Mouse (Mus musculus) CH12.LX (cell line): Measurements from ENCODE around the gene Rap1b. TPM values are rescaled to one million over a fixed set of nuclear protein-coding genes. Genes with fewer than 3 reads are reported as not detected.

Experiments
- DNase-seq: peaks from one replicate; pipeline ENCODE4 v3.0.0-alpha.2; 2013; ENCODE audit errors: extremely low read depth
- H3K27ac ChIP-seq: 2 replicates; pipeline ENCODE4 v1.5.1; 2012; ENCODE audit warnings: low read depth, mild to moderate bottlenecking, control low read depth, moderate library complexity; ENCODE audit not compliant: insufficient read depth
- H3K27me3 ChIP-seq: replicated peaks from 2 replicates; pipeline ENCODE3; 2012; ENCODE audit warnings: inconsistent platforms
- H3K36me3 ChIP-seq, 2 experiments: replicated peaks in 1 of 2; 2 replicates each; pipeline versions ENCODE3 to v1.6.1; 2012; ENCODE audit warnings: inconsistent platforms in 1 of 2, low read length in 1 of 2, mild to moderate bottlenecking in 1 of 2, mixed read lengths in 1 of 2, moderate library complexity in 1 of 2; ENCODE audit not compliant: control insufficient read depth in 1 of 2, insufficient read depth in 1 of 2
- H3K4me1 ChIP-seq, 2 experiments: 2 replicates each; pipeline ENCODE4 v1.6.1; 2012; ENCODE audit warnings: inconsistent platforms in 1 of 2, moderate library complexity in 1 of 2; ENCODE audit not compliant: insufficient read depth in 2 of 2, control insufficient read depth in 1 of 2
- H3K4me2 ChIP-seq: 2 replicates; pipeline ENCODE4 v1.6.1; 2012; ENCODE audit warnings: low read depth, mild to moderate bottlenecking, control low read depth; ENCODE audit not compliant: poor library complexity, insufficient read depth, severe bottlenecking
- H3K4me3 ChIP-seq, 3 experiments: fragments of 150-350 bp in 1 of 3; sonication (generic) in 1 of 3; replicated peaks in 1 of 3; 2 replicates each; pipeline versions ENCODE3 to v1.5.1; 2011 to 2012; ENCODE audit warnings: low read depth in 2 of 3, low read length in 2 of 3, mild to moderate bottlenecking in 2 of 3, moderate library complexity in 2 of 3, control low read depth in 1 of 3, improper control_type of control experiment in 1 of 3, inconsistent platforms in 1 of 3, mixed read lengths in 1 of 3; ENCODE audit not compliant: poor library complexity in 1 of 3
- H3K79me2 ChIP-seq: replicated peaks from 2 replicates; pipeline ENCODE4 v1.6.1; 2012; ENCODE audit warnings: mild to moderate bottlenecking, moderate library complexity; ENCODE audit not compliant: control insufficient read depth, poor library complexity, insufficient read depth, severe bottlenecking; ENCODE audit errors: extremely low read depth
- H3K9ac ChIP-seq: 2 replicates; pipeline ENCODE4 v1.6.1; 2012; ENCODE audit warnings: low read depth, mild to moderate bottlenecking, control low read depth, moderate library complexity; ENCODE audit not compliant: insufficient read depth
- H3K9me3 ChIP-seq: replicated peaks from 2 replicates; pipeline ENCODE3; 2012; ENCODE audit warnings: low read length, inconsistent platforms, mixed read lengths
- BHLHE40 ChIP-seq: IDR thresholded peaks from 2 replicates; pipeline ENCODE4 v1.6.1; 2011; ENCODE audit warnings: mild to moderate bottlenecking, low read depth, low read length, improper control_type of control experiment
- CHD2 ChIP-seq: IDR thresholded peaks from 2 replicates; pipeline ENCODE4 v1.6.1; 2011; ENCODE audit warnings: low read length, improper control_type of control experiment
- CTCF ChIP-seq, 2 experiments: IDR thresholded peaks in 1 of 2; conservative IDR thresholded peaks in 1 of 2; 2 replicates each; pipeline ENCODE4 v1.5.1; 2011 to 2012; ENCODE audit warnings: low read depth in 2 of 2, low read length in 2 of 2, improper control_type of control experiment in 1 of 2, inconsistent platforms in 1 of 2, mild to moderate bottlenecking in 1 of 2, moderate library complexity in 1 of 2
- E2F4 ChIP-seq: IDR thresholded peaks from 2 replicates; pipeline ENCODE4 v1.6.1; 2011; ENCODE audit warnings: low read depth, low read length, improper control_type of control experiment; ENCODE audit not compliant: insufficient replicate concordance
- ELF1 ChIP-seq: IDR thresholded peaks from 2 replicates; pipeline ENCODE4 v1.6.1; 2014; ENCODE audit warnings: low read depth, mild to moderate bottlenecking, inconsistent platforms, low read length, improper control_type of control experiment
- EP300 ChIP-seq: IDR thresholded peaks from 2 replicates; pipeline ENCODE4 v1.6.1; 2011; ENCODE audit warnings: low read length, improper control_type of control experiment
- GABPA ChIP-seq: IDR thresholded peaks from 2 replicates; pipeline ENCODE4 v1.6.1; 2012; ENCODE audit warnings: low read depth, low read length, improper control_type of control experiment, inconsistent platforms; ENCODE audit not compliant: insufficient replicate concordance
- IRF4 ChIP-seq: IDR thresholded peaks from 2 replicates; pipeline ENCODE4 v1.6.1; 2014; ENCODE audit warnings: low read depth, mild to moderate bottlenecking, inconsistent platforms, low read length, improper control_type of control experiment
- JUND ChIP-seq: conservative IDR thresholded peaks from 2 replicates; pipeline ENCODE4 v1.6.1; 2011; ENCODE audit warnings: low read depth, low read length, improper control_type of control experiment
- KAT2A ChIP-seq: IDR thresholded peaks from 2 replicates; pipeline ENCODE4 v1.6.1; 2012; ENCODE audit warnings: low read length, improper control_type of control experiment, inconsistent platforms; ENCODE audit not compliant: insufficient replicate concordance
- MAFK ChIP-seq: IDR thresholded peaks from 2 replicates; pipeline ENCODE4 v1.6.1; 2011; ENCODE audit warnings: low read length, improper control_type of control experiment; ENCODE audit not compliant: insufficient replicate concordance
- MAX ChIP-seq: IDR thresholded peaks from 2 replicates; pipeline ENCODE4 v1.6.1; 2011; ENCODE audit warnings: low read length, improper control_type of control experiment
- MAZ ChIP-seq: IDR thresholded peaks from 2 replicates; pipeline ENCODE4 v1.6.1; 2012; ENCODE audit warnings: low read depth, mild to moderate bottlenecking, inconsistent platforms, low read length, improper control_type of control experiment, moderate library complexity
- MXI1 ChIP-seq: IDR thresholded peaks from 2 replicates; pipeline ENCODE4 v1.6.1; 2011; ENCODE audit warnings: mild to moderate bottlenecking, low read depth, low read length, improper control_type of control experiment
- NRF1 ChIP-seq: IDR thresholded peaks from 2 replicates; pipeline ENCODE4 v1.6.1; 2014; ENCODE audit warnings: low read depth, mild to moderate bottlenecking, inconsistent platforms, low read length, improper control_type of control experiment, moderate library complexity
- PAX5 ChIP-seq: IDR thresholded peaks from 2 replicates; pipeline ENCODE4 v1.6.1; 2012; ENCODE audit warnings: low read length, inconsistent platforms, mixed read lengths
- POLR2AphosphoS2 ChIP-seq: IDR thresholded peaks from 2 replicates; pipeline ENCODE4 v1.6.1; 2011; ENCODE audit warnings: low read depth, low read length, improper control_type of control experiment
- RAD21 ChIP-seq: IDR thresholded peaks from 2 replicates; pipeline ENCODE4 v1.6.1; 2011; ENCODE audit warnings: low read depth, mild to moderate bottlenecking, low read length, improper control_type of control experiment, moderate library complexity
- RCOR1 ChIP-seq: conservative IDR thresholded peaks from 2 replicates; pipeline ENCODE4 v1.6.1; 2012; ENCODE audit warnings: low read depth, mild to moderate bottlenecking, inconsistent platforms, low read length, improper control_type of control experiment
- SIN3A ChIP-seq: IDR thresholded peaks from 2 replicates; pipeline ENCODE4 v1.6.1; 2012; ENCODE audit warnings: low read length, improper control_type of control experiment, inconsistent platforms
- TBP ChIP-seq: conservative IDR thresholded peaks from 2 replicates; pipeline ENCODE4 v1.6.1; 2011; ENCODE audit warnings: low read depth, low read length, improper control_type of control experiment
- UBTF ChIP-seq: IDR thresholded peaks from 2 replicates; pipeline ENCODE4 v1.6.1; 2012; ENCODE audit warnings: low read depth, mild to moderate bottlenecking, inconsistent platforms, low read length, improper control_type of control experiment, moderate library complexity
- USF1 ChIP-seq: IDR thresholded peaks from 2 replicates; pipeline ENCODE4 v1.6.1; 2014; ENCODE audit warnings: low read depth, mild to moderate bottlenecking, inconsistent platforms, low read length, improper control_type of control experiment
- USF2 ChIP-seq: conservative IDR thresholded peaks from 2 replicates; pipeline ENCODE4 v1.6.1; 2011; ENCODE audit warnings: low read depth, low read length, improper control_type of control experiment
- ZKSCAN1 ChIP-seq: IDR thresholded peaks from 2 replicates; pipeline ENCODE4 v1.6.1; 2012; ENCODE audit warnings: low read depth, inconsistent platforms, low read length, improper control_type of control experiment, borderline replicate concordance
- ZMIZ1 ChIP-seq: IDR thresholded peaks from 2 replicates; pipeline ENCODE4 v1.6.1; 2012; ENCODE audit warnings: low read depth, mild to moderate bottlenecking, inconsistent platforms, low read length, improper control_type of control experiment
- ZNF384 ChIP-seq: IDR thresholded peaks from 2 replicates; pipeline ENCODE4 v1.6.1; 2012; ENCODE audit warnings: low read depth, low read length, improper control_type of control experiment, inconsistent platforms
- dilution Hi-C: fragments of 300-500 bp; cut with MboI; formaldehyde crosslinking; loops from 2 replicates; pipeline ENCODE4 v1.14.3; 2020; ENCODE audit warnings: low sequenced_read_pairs; ENCODE audit not compliant: extremely low pct_unique_long_range_greater_than_20kb, extremely low pct_ligation_motif_present
- in situ Hi-C: fragments of 300-500 bp; cut with MboI; formaldehyde crosslinking; loops from 3 replicates; pipeline ENCODE4 v1.14.3; 2019; ENCODE audit warnings: low sequenced_read_pairs, low pct_ligation_motif_present, low pct_unique_long_range_greater_than_20kb, mixed read lengths
- polyA plus RNA-seq: library from polyadenylated mRNA; unstranded; fragments of >175 nt; gene quantifications from 2 replicates; pipeline ENCODE4 v1.2.1, GENCODE M21; 2012; ENCODE audit warnings: low read depth; ENCODE audit not compliant: insufficient read length
- total RNA-seq, 2 experiments: library from RNA; depleted of rRNA; stranded (reverse); fragments of 300-350 nt in 1 of 2; fragments of >200 nt in 1 of 2; gene quantifications; 2 replicates each; pipeline ENCODE4 v1.2.3; 2012 to 2014

The Rap1b gene
- total and polyA plus RNA-seq, 3 experiments, result 37.0 to 214 (median 205) TPM

DNA sequence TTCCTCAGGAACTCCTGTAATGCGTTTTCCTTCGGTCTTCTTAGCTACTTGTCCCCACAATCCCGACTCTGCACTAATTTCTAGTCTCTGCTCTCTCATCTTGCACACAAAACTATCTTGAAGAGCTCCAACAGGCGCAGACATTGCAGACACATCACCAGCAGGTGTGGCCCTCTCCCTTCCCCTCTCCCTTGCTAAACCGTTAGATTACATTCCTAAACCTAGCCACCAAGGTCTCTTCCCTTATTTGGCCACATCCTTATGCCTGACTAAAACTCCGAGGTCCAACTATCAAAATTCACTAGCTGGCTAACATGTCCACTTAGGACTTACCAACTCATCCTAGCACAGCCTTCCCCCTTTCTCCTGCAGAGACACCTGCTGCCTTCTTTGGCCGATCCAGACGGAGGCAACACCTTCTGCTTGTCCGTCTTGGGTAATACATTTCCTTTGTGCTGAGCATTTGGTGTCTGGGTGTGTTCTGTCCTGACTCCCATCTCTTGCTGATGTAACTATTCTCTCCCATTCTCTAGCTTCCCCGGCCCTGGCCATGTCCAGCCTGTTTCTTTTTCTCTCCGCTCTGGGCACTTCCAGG lies 52.3 kb downstream of the Rap1b start:
- Histone ChIP-seq H3K79me2 (peaks cover 26% of the 10 kb centered on the region), H3K27me3 (no peaks in the 10 kb centered on the region), H3K9me3 (peaks cover 2% of the 10 kb centered on the region), H3K4me2 (peak overlapping the region; percentile 45), H3K9ac (peak overlapping the region; percentile 56), H3K4me3 (peak overlapping the region in 1 of 3 experiments; percentile 97), H3K4me1 (peaks cover 2 to 31% of the 10 kb centered on the region in 2 experiments; a peak in 3 of 4 replicates), H3K27ac (no peak overlapping the region), H3K36me3 (peaks cover 0 to 14% of the 10 kb centered on the region in 2 experiments)
- dilution Hi-C loops, result no loop called here
- TF ChIP-seq POLR2AphosphoS2, result no peak
- no peak for TF ChIP-seq RCOR1
- TF ChIP-seq RAD21, result no peak; the same call in 1 of the 2 replicates
- TF ChIP-seq NRF1, result no peak
- TF ChIP-seq USF1, result no peak
- no peak for TF ChIP-seq EP300
- no peak for TF ChIP-seq CHD2
- no peak for TF ChIP-seq USF2
- TF ChIP-seq BHLHE40, result no peak
- no peak for TF ChIP-seq IRF4
- TF ChIP-seq TBP, result no peak
- TF ChIP-seq MXI1, result no peak
- TF ChIP-seq UBTF, result no peak
- TF ChIP-seq JUND, result no peak
- no peak for TF ChIP-seq CTCF (conservative IDR thresholded peaks at IDR 0.05 in 1 of 2, IDR thresholded peaks at IDR 0.05 in 1 of 2; ENCODE audit: low read depth in 2 of 2, low read length in 2 of 2)
- TF ChIP-seq ZKSCAN1, result no peak
- TF ChIP-seq MAFK, result no peak
- TF ChIP-seq MAX, result no peak
- DNase-seq, result no peak
- in situ Hi-C loops, result no loop called here

DNA sequence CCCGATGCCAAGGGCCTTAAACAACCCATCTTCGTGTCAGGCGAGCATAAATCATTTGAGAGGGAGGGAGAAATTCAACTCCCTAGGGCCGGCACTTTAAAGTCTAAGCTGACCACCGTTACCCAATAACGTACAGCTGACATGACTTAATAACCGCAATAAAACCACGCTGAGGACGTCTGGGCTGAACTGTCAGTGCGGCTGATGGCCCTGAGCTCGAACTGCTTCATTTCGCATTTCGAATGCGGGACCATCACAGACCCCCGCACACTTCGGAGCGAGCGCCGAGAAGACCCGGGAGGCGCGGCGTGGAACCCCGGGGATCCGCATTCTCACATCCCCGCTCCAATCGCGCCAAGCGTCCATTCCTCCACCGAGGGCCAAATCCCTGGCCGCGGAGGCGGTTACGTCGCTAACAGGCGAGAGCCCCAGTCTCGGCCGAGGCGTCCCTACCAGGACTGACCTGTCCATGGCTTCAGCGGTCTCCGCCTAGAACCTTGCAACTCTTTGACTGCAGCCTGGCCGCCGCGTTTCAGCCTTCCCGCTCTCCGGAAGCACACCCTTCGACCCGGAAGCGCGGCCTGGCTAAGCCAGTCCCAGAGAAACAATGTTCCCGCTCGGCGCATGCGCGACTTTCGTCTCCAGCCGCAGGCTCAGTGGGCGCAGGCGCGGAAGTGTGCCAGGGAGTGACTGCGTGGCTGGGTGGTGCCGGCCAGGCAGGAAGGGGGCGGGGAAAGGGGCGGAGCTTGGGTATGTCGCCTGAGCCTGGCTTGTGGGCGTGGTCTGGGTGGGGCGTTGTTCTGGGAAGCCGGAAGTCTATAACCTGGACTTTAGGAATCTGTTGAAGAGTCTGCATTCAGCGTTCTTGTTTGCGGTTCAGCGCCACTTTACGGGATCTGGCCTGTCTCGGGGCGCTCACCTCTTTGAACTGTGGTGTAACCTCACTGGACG lies 53.4 kb downstream of the Rap1b start, which contains the start of gene Nup107:
TSS of gene Nup107 (minus strand) at position 565 of the 951 bp plus-strand sequence.
- H3K36me3 ChIP-seq, result peaks cover 5 to 22% of the 10 kb centered on the region in 2 experiments
- H3K79me2 ChIP-seq, result peaks cover 28% of the 10 kb centered on the region
- H3K27ac ChIP-seq, result no peak within 1 kb of the TSS
- peak within 1 kb of the TSS; percentile 83 for H3K9ac ChIP-seq
- peak; percentile 99 for DNase-seq
- peaks cover 2% of the 10 kb centered on the region for H3K9me3 ChIP-seq
- dilution Hi-C loops (no loop called here), in situ Hi-C loops (no loop called here)
- H3K4me1 ChIP-seq, result peaks cover 2 to 28% of the 10 kb centered on the region in 2 experiments; a peak in 3 of 4 replicates
- H3K4me2 ChIP-seq, result peak within 1 kb of the TSS; percentile 88
- no peaks in the 10 kb centered on the region for H3K27me3 ChIP-seq
- H3K4me3 ChIP-seq, result peak within 1 kb of the TSS; percentile 89 to 97 (median 96)
- 0 out of 2 replicates have a peak, but pooled peaks have one; percentile 74 for TF ChIP-seq POLR2AphosphoS2
- TF ChIP-seq ZMIZ1, result 0 out of 2 replicates have a peak, but pooled peaks have one; percentile 68
- TF ChIP-seq MXI1, result peak; percentile 88
- TF ChIP-seq UBTF, result no peak
- no peak for TF ChIP-seq PAX5
- TF ChIP-seq KAT2A, result peak; percentile 89; the same call in 1 of the 2 replicates
- TF ChIP-seq RCOR1, result no peak
- TF ChIP-seq GABPA, result no peak; the same call in 1 of the 2 replicates
- no peak for TF ChIP-seq ZKSCAN1
- no peak for TF ChIP-seq EP300
- no peak for TF ChIP-seq JUND
- TF ChIP-seq TBP, result peak; percentile 91
- TF ChIP-seq E2F4, result 0 out of 2 replicates have a peak, but pooled peaks have one; percentile 80
- peak; percentile 97 for TF ChIP-seq SIN3A
- peak; percentile 66; the same call in 1 of the 2 replicates for TF ChIP-seq MAX
- TF ChIP-seq RAD21, result no peak
- TF ChIP-seq ZNF384, result no peak
- TF ChIP-seq ELF1, result peak; percentile 97
- peak; percentile 49 for TF ChIP-seq BHLHE40
- 0 out of 2 replicates have a peak, but pooled peaks have one; percentile 40 for TF ChIP-seq MAZ
